Mouse (Mus musculus) gastrocnemius, postnatal 25 days (tissue): Measurements from ENCODE around the gene Eef2k. TPM values are rescaled to one million over a fixed set of nuclear protein-coding genes. Genes with fewer than 3 reads are reported as not detected.
"Not testable (repeated sequence)": the region's sequence is repeated elsewhere in the genome, so short reads cannot be mapped to it uniquely, and the experiment has no call there.

Experiments
- DNase-seq: peaks from one replicate; pipeline ENCODE4 v3.0.0; 2022
- total RNA-seq, 2 experiments: library from RNA; stranded (reverse); gene quantifications; 1 replicate in 1 of 2; 2 replicates in 1 of 2; pipeline ENCODE4 v1.2.3; 2021

The Eef2k gene
- total RNA-seq, 2 experiments from 2014 or later, result 39.3 to 56.2 TPM

GRCm38 (mm10) chr7:120936522-120936921 is 93.9 kb downstream of the Eef2k start:
- DNase-seq, result no peak

DNA sequence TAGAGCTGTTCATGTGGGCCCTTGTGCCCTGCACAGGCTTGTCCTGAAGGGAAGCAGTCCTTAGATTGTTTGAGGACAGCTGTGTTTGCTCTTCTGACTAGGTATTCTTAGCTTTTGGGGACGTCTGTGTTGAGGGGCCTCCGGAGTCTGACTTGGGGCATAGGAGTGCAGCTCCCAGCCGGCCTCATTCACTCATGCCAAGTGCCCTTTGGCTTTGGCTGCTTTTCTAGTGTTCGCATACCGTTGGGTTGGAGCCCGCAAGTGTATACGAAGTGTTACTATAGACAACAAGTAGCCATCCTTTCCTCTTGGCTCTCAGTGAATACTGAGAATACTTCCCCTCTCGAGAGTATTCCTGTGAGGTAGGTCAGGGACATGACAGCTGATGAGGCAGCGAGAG is 95.6 kb downstream of the Eef2k start:
- no peak for DNase-seq

DNA sequence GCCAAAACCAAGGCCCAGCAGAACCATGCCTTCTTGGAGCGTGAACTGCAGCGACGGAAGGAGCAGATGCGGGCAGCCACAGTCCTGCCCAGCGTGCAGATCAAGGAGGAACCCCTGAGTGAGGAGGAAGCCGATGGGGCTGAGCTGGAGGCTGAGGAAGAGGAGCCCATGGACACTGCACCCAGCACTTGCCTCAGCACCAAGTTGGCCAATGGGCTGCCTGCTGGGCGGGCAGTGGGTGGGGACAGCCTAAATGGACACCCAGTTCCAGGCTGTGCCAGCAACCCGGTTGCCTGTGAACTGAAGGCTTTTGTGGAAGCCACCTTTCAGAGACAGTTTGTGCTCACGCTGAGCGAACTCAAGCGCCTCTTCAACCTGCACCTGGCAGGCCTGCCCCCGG is 97.7 kb downstream of the Eef2k start:
- DNase-seq, result no peak

- no peak for DNase-seq
These were observed 98.6 kb downstream of the Eef2k start for GRCm38 (mm10) chr7:120941214-120941613.

GRCm38 (mm10) chr7:120942506-120942905 is 99.9 kb downstream of the Eef2k start:
- no peak for DNase-seq

DNA sequence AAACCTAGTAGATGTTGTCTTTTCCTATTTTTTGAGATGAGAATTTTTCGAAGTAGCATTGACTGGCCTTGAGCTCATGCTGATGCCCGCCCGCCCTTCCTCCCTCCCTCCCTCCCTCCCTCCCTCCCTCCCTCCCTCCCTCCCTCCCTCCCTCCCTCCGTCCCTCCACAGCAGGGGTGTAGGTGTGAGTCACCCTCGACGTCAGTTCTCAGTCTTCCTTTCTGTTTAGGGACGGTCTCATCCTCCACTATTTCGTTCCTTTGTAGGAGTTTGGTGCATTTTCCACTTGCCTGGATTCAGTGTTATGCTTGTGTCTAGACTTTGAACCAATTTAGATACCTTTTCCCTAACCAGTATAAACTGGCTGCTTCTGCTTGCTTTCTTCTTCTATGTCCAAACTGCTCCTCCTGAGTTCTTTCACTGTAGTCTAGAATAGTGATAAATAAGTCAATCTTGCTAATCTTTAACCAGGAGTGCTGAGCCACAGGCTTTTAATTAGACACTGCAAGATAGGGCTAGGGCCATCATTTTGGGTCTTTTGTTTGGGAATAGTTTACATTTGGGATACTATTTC is 101.4 kb downstream of the Eef2k start:
- no peak for DNase-seq

GRCm38 (mm10) chr7:120953591-120953990 is 111.0 kb downstream of the Eef2k start:
- DNase-seq, result not testable (repeated sequence)

Other genes starting within 250 kb of the Eef2k start
- 100 to 1,000 TPM; 519 to 547 TPM for gene Uqcrc2, start 207.7 kb upstream of the Eef2k start, total RNA-seq
- gene Pdzd9, start 172.5 kb upstream of the Eef2k start, total RNA-seq, result not detected
- gene Mosmo, start 165.2 kb upstream of the Eef2k start, total RNA-seq, result 10 to 100 TPM; 20.2 to 20.7 TPM
- under 1 TPM; 0.51 to 0.72 TPM for gene Vwa3a, start 103.5 kb upstream of the Eef2k start, total RNA-seq
- gene Gm5737, start 30.5 kb upstream of the Eef2k start, total RNA-seq, result under 1 TPM; 0.43 to 0.51 TPM
- 10 to 100 TPM in 1 of 2 experiments, 1 to 10 TPM in 1; 9.0 to 11.0 TPM for gene Polr3e, start 74.9 kb downstream of the Eef2k start, total RNA-seq
- gene Cdr2, start 139.5 kb downstream of the Eef2k start, total RNA-seq, result 1 to 10 TPM; 4.4 to 5.0 TPM
- gene Mfsd13b, start 139.7 kb downstream of the Eef2k start, total RNA-seq, result not detected
- gene Mettl9, start 191.6 kb downstream of the Eef2k start, total RNA-seq, result 10 to 100 TPM; 20.1 to 21.4 TPM
- under 1 TPM; 0.28 to 0.43 TPM for gene Igsf6, start 231.7 kb downstream of the Eef2k start, total RNA-seq
- gene Otoa, start 238.8 kb downstream of the Eef2k start, total RNA-seq, result under 1 TPM; 0.13 to 0.33 TPM